Mouse (Mus musculus): ENCODE results near the gene Slc2a5. TPM values are rescaled to one million over a fixed set of nuclear protein-coding genes. Genes with fewer than 3 reads are reported as not detected.

The Slc2a5 gene
- total RNA-seq, 2 experiments from 2014 or later: not detected

Other genes with a start within 250 kb of the Slc2a5 start
- gene Spsb1, start 164.2 kb upstream of the Slc2a5 start, total RNA-seq (2021): 1 to 10 TPM; 5.9 to 9.6 TPM
- 10 to 100 TPM; 45.5 to 56.8 TPM for gene H6pd, start 110.3 kb upstream of the Slc2a5 start, total RNA-seq (2021)
- gene Gpr157, start 31.9 kb upstream of the Slc2a5 start, total RNA-seq (2021): 10 to 100 TPM; 34.5 to 38.2 TPM
- not detected for gene Slc2a7, start 29.7 kb downstream of the Slc2a5 start, total RNA-seq (2021)
- gene Car6, start 82.0 kb downstream of the Slc2a5 start, total RNA-seq (2021): not detected
- 10 to 100 TPM; 59.3 to 62.6 TPM for gene Eno1, start 117.4 kb downstream of the Slc2a5 start, total RNA-seq (2021)
- gene Rere, start 162.4 kb downstream of the Slc2a5 start, total RNA-seq (2021): 10 to 100 TPM; 66.1 to 70.4 TPM